Mouse (Mus musculus) hindbrain, embryonic 10.5 days (tissue): ENCODE measurements at regions not wholly inside any gene's neighbourhood (a gene's known extent, or its start where the extent isn't known, plus 50 kb on each side); places are given as distances from the start of the nearest gene placed in this dataset.

Experiments
- DNase-seq: peaks from one replicate; pipeline ENCODE4 v3.0.0-alpha.2; 2017; ENCODE audit warnings: low spot score
- H3K27ac ChIP-seq: fragments of 300-500 bp; sonication (generic); 2 replicates; pipeline ENCODE4 v1.5.1; 2016; ENCODE audit warnings: mild to moderate bottlenecking, moderate library complexity
- H3K27me3 ChIP-seq: fragments of 300-500 bp; sonication (generic); 2 replicates; pipeline ENCODE4 v1.6.1; 2016; ENCODE audit warnings: mild to moderate bottlenecking; ENCODE audit not compliant: poor library complexity, insufficient read depth, severe bottlenecking
- H3K36me3 ChIP-seq: fragments of 300-500 bp; sonication (generic); 2 replicates; pipeline ENCODE4 v1.6.1; 2016; ENCODE audit warnings: mild to moderate bottlenecking, moderate library complexity
- H3K4me1 ChIP-seq: fragments of 300-500 bp; sonication (generic); replicated peaks from 2 replicates; pipeline ENCODE4 v1.6.1; 2016; ENCODE audit warnings: mild to moderate bottlenecking
- H3K4me3 ChIP-seq: fragments of 300-500 bp; sonication (generic); 2 replicates; pipeline ENCODE4 v1.5.1; 2016; ENCODE audit warnings: mild to moderate bottlenecking, moderate library complexity
- H3K9me3 ChIP-seq: fragments of 300-500 bp; sonication (generic); 2 replicates; pipeline ENCODE4 v1.6.1; 2016; ENCODE audit warnings: mild to moderate bottlenecking, moderate library complexity
- WGBS: fragments of 180-500 bp; shearing (Covaris S2); methylation state at CpG from one replicate; pipeline ENCODE4 v1.1.7; 2016; 5-methylcytosine and 5-hydroxymethylcytosine counted together

DNA sequence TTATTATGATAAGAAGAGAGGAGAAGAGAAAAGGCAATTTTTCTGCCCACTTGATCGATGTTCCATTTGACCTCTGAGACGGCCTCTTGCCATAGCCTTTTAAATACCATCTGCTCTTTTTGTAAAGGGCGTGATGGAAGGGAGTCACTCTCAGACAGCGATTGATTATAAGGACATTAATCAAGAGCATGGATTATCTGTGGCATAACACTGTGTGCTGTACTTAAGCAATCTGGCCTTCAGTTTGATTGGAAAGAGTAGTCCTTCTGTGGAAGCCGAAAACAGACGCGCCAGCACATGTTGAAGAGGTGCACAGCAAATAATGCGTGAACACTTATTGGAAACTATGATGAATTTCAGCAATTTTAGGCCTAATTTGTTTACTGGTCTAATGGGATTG is 685.4 kb upstream of the Robo1 start:
- H3K36me3 ChIP-seq = no peaks in the 10 kb centered on the region
- no peak overlapping the region for H3K27ac ChIP-seq
- H3K27me3 ChIP-seq = no peaks in the 10 kb centered on the region
- H3K4me3 ChIP-seq = no peak overlapping the region
- H3K4me1 ChIP-seq = no peaks in the 10 kb centered on the region
- no peaks in the 10 kb centered on the region for H3K9me3 ChIP-seq
- DNase-seq = peak; percentile 2
- 78% methylated on average over 8 of the region's 8 CpGs for WGBS

DNA sequence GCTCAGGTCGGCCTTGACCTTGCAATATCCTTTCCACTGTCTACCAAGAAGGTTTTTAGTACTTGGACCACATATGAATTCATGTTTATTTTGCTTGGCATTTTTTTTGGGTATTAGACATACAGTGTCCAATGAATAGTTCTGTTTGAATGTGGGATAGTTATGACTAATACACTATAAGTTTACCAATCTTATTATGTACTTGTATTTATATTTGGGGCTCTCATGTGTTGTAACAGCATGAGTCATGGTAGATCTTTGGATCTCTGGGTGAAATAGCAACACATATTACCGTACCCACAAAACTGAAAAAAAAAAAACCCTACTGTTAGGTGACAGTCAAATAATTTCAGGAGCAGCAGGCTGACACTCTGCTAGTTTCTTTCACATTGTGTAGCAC is 667.7 kb upstream of the Robo1 start:
- no peak for DNase-seq
- no peaks in the 10 kb centered on the region for H3K36me3 ChIP-seq
- H3K4me3 ChIP-seq = no peak overlapping the region
- 87% methylated on average over 2 of the region's 2 CpGs for WGBS
- H3K27me3 ChIP-seq = no peaks in the 10 kb centered on the region
- no peaks in the 10 kb centered on the region for H3K9me3 ChIP-seq
- no peak overlapping the region for H3K27ac ChIP-seq
- no peaks in the 10 kb centered on the region for H3K4me1 ChIP-seq

DNA sequence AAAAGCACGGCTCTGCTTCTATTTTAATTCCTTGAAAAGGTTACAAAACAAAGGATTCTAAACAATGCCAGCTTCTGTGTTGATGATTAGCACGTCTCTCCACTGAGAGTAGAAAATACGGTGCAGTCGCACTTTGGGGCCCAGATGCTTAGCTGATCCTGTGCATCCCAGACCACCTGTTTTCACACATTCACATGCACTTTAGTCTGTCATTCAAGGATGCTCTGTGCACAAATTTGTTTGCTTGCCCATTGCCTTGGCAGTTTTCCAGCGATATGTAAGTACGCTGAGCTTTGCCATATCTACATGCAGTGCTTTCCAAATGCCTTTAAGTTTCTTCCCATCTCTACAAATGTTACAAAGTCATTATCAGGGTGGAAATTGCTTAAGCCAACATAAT is 664.9 kb upstream of the Robo1 start:
- no peaks in the 10 kb centered on the region for H3K36me3 ChIP-seq
- no peak overlapping the region for H3K4me3 ChIP-seq
- H3K9me3 ChIP-seq = no peaks in the 10 kb centered on the region
- no peaks in the 10 kb centered on the region for H3K4me1 ChIP-seq
- no peak for DNase-seq
- no peaks in the 10 kb centered on the region for H3K27me3 ChIP-seq
- WGBS = 63% methylated on average over 6 of the region's 6 CpGs
- no peak overlapping the region for H3K27ac ChIP-seq

DNA sequence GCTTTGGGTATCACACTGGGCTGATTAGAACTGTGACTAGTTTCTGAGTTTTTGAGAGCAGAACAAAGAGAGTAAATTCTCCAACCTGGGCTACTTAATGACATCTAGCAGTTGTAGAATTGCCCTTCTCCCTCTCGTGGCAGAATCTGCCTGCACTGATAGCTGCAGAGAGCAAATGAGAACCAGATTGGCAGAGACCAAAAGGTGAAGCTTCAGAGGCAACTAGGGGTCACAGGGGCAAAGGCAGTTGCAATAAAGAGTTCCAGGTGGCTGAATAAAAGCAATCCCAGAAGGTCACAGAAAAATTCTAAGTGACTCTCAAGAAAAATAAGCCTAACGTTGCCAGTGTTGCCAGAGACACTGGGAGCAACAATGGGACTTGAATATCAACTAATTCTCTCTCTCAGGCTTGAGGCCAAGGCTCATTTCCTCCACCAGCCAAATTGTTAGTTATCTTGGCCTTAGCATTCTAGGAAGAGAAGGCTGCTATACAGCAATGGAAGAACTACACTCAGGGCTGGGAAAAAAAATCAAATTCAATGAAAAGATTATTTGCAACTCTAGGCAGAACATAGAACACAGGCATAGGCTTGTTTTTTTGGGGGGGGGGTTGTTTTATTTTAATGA is 629.9 kb upstream of the Robo1 start:
- no peak overlapping the region for H3K27ac ChIP-seq
- no peaks in the 10 kb centered on the region for H3K27me3 ChIP-seq
- H3K9me3 ChIP-seq = no peaks in the 10 kb centered on the region
- peaks cover 6% of the 10 kb centered on the region; the same call in 1 of the 2 replicates for H3K4me1 ChIP-seq
- H3K36me3 ChIP-seq = no peaks in the 10 kb centered on the region
- no peak overlapping the region for H3K4me3 ChIP-seq
- peak; percentile 61 for DNase-seq
- 5% methylated on average over 2 of the region's 2 CpGs for WGBS

DNA sequence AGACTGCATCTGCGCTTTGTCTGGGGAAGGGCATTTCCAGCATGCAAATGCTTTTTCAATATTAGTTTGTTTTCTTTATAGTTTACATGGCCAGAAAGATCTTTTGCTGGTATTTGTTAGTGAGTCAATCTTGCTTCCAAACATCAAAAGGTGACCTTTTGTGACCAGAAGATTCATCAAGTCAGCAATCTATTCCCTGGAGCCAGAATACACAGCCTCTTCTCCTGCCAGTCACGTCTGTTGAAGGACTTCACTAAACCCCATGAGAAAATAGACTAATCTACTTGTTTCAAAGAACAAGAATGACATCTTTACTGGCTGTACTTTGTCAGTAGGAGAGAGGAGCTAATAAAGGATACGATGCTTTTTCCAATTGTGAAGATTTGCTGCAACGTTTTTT is 614.6 kb upstream of the Robo1 start:
- 48% methylated on average over 4 of the region's 4 CpGs for WGBS
- 0 out of 2 replicates have a peak, but pooled peaks cover 4% of the 10 kb centered on the region for H3K9me3 ChIP-seq
- no peak overlapping the region for H3K27ac ChIP-seq
- H3K4me3 ChIP-seq = no peak overlapping the region
- H3K4me1 ChIP-seq = no peaks in the 10 kb centered on the region; the same call in 1 of the 2 replicates
- no peak for DNase-seq
- H3K27me3 ChIP-seq = no peaks in the 10 kb centered on the region
- no peaks in the 10 kb centered on the region for H3K36me3 ChIP-seq

DNA sequence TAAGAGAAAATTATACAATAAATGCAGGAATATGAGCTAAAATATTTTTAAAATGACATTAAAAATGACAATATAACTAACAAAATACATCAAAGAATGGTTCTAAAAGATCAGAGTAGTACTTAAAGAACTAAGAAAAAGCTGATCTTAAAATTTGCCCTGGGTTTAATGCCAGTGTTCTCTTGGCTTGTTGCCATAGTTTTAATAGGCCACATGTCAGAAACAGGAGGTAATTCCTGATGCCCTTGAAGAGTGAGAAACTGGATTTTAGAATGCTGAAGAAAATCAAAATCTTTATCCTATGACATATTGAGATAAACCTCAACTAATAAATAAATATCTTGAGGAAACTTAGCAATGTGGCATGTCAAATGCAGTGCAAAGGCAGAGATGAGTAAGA is 602.3 kb upstream of the Robo1 start:
- Histone ChIP-seq H3K27ac (no peak overlapping the region), H3K36me3 (no peaks in the 10 kb centered on the region), H3K4me1 (no peaks in the 10 kb centered on the region), H3K9me3 (no peaks in the 10 kb centered on the region), H3K27me3 (no peaks in the 10 kb centered on the region), H3K4me3 (no peak overlapping the region)
- no peak for DNase-seq

DNA sequence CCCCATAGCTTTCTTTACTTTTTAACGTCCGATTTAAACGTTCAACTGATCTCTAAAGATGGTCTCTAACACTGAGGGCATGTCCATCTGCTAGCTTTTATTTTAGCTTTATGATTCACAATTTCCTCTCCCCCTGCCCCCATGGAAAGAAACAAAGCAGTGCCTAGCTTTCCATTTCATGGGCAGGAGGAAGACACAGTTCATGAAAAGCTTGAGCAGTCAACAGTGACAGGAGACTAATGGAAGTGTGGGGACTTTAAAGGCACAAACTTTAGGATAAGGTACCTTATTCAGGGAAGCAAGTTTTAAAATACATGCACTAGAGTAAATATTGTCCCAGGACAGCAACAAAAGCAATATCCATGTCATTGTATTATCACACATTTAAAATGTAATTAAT is 598.4 kb upstream of the Robo1 start:
- no peaks in the 10 kb centered on the region for H3K4me1 ChIP-seq
- no peaks in the 10 kb centered on the region for H3K9me3 ChIP-seq
- 65% methylated on average over 3 of the region's 3 CpGs for WGBS
- no peaks in the 10 kb centered on the region for H3K27me3 ChIP-seq
- H3K36me3 ChIP-seq = no peaks in the 10 kb centered on the region
- DNase-seq = no peak
- no peak overlapping the region for H3K4me3 ChIP-seq
- no peak overlapping the region for H3K27ac ChIP-seq

DNA sequence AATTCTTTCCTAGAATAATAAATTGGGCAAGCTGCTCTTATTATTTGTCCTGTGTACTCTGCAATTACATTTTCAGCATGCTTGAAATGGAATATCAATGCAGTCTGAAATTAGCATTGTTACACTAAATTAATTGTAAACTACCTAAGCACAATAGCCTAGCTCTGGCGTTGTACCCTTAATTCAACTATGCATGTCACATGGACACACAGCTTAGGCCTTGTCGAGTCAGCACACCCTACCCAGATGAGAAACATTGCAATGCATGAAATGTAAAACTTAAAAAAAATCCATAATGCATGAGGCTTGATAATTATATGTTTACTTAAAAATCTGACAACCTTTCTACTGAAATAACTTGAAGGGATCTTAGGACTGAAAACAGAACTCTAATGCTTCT is 596.2 kb upstream of the Robo1 start:
- H3K4me3 ChIP-seq = no peak overlapping the region
- H3K27me3 ChIP-seq = no peaks in the 10 kb centered on the region
- WGBS = 78% methylated on average over 2 of the region's 2 CpGs
- H3K36me3 ChIP-seq = no peaks in the 10 kb centered on the region
- no peak overlapping the region for H3K27ac ChIP-seq
- H3K4me1 ChIP-seq = no peaks in the 10 kb centered on the region
- no peaks in the 10 kb centered on the region for H3K9me3 ChIP-seq
- no peak for DNase-seq

DNA sequence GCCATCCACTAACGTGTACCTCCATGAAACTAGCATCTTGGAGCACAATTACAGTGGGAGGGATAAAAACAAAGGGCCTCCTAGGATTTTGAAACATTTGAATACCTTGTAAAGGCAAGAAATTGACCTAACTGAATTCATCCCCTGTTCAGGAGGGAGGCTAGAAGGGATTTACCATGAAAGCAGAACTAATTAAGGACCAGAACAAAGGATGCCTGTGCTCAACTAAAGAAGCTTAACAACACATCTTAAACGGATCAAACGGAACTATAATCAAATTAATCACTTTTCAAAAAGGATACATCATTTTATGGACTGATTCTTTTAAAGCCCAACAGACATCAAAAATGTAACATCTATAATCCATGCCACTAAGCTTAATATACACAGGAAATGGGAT is 590.9 kb upstream of the Robo1 start:
- no peaks in the 10 kb centered on the region for H3K27me3 ChIP-seq
- 50% methylated on average over 3 of the region's 3 CpGs for WGBS
- H3K4me1 ChIP-seq = 0 out of 2 replicates have a peak, but pooled peaks cover 2% of the 10 kb centered on the region
- no peaks in the 10 kb centered on the region for H3K36me3 ChIP-seq
- H3K4me3 ChIP-seq = no peak overlapping the region
- no peaks in the 10 kb centered on the region for H3K9me3 ChIP-seq
- no peak for DNase-seq
- no peak overlapping the region for H3K27ac ChIP-seq

DNA sequence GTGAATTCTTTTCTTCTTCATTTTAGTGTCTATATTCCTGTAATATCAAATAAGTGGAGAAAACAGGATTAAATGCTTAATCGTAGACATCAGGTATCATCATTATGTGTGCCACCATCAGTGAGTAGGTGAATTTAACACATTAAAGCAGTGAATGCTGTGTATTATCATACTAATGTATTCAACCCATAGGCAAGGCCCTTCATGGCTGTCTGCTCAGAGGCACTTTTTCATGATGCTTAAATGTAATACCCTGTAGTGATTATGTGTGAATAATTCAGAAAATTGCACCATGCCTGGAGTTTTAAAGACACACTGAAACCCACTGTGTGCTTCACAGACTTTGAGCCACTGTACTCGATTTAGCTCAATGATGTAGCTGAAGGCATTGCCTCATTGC is 583.2 kb upstream of the Robo1 start:
- H3K9me3 ChIP-seq = no peaks in the 10 kb centered on the region
- no peaks in the 10 kb centered on the region for H3K36me3 ChIP-seq
- H3K27ac ChIP-seq = no peak overlapping the region
- no peaks in the 10 kb centered on the region for H3K4me1 ChIP-seq
- no peak for DNase-seq
- H3K4me3 ChIP-seq = no peak overlapping the region
- whole genome bisulfite sequencing = 85% methylated on average over 2 of the region's 2 CpGs
- H3K27me3 ChIP-seq = no peaks in the 10 kb centered on the region

DNA sequence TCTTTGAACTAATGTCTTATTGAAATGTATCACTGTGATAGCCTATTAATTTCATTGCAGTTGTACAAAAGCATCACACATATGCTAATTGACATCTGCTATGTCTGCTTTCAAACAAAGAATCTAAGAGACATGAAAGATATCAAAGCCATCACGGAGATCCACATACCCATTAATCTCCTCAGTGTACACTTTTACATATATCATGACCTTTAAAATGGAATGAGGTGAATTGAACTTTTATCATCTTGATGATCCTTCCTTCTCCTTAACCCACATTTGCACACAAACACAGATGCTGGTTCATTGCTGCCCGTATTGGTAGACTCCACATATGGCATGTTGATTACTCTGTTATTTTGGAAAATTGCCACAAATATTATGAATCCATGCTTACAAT is 570.2 kb upstream of the Robo1 start:
- Histone ChIP-seq H3K9me3 (0 out of 2 replicates have a peak, but pooled peaks cover 2% of the 10 kb centered on the region), H3K27ac (no peak overlapping the region), H3K36me3 (no peaks in the 10 kb centered on the region), H3K4me3 (no peak overlapping the region), H3K27me3 (no peaks in the 10 kb centered on the region), H3K4me1 (no peaks in the 10 kb centered on the region)
- DNase-seq = no peak
- WGBS = 87% methylated on average over 2 of the region's 2 CpGs

DNA sequence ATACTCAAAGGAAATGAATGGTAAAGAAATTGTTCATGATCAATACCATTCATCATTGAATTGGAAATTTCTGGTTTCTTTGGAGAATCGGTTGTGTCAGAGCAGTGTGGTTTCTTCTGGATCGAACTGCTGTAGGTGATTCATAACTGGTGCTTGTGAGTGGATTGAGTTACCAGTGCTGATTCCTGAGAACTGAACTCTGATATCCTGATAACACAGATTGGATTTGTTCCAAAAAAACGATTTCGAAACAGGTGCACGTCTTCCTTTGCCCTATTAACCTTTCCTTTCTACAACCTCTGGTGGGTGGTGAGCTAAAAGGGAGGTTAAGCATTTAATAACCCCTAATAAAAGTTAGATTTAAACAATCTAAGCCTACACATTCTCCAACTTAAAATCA is 569.0 kb upstream of the Robo1 start:
- WGBS = 93% methylated on average over 5 of the region's 5 CpGs
- Histone ChIP-seq H3K27ac (no peak overlapping the region), H3K27me3 (no peaks in the 10 kb centered on the region), H3K4me1 (no peaks in the 10 kb centered on the region), H3K9me3 (0 out of 2 replicates have a peak, but pooled peaks cover 2% of the 10 kb centered on the region), H3K36me3 (no peaks in the 10 kb centered on the region), H3K4me3 (no peak overlapping the region)
- DNase-seq = no peak

DNA sequence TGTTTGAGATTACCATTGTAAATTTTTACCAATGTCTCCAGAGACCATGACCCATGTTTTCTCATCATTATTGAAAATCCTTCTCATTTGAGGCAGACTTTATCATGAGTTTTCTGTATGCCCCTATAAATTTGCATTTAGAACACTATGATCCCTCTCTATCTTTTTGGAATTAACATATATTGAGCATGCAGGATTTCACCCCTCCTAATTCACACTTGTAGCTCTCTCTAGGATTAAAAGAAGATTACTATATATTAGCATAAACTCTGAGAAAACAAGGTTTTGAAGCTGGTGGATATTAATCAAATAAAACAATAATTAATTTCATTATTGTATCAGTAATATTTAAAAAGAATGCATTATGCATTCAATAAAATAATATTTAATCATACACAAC is 527.2 kb upstream of the Robo1 start:
- Histone ChIP-seq H3K36me3 (no peaks in the 10 kb centered on the region), H3K9me3 (no peaks in the 10 kb centered on the region), H3K4me3 (no peak overlapping the region), H3K27me3 (no peaks in the 10 kb centered on the region), H3K27ac (no peak overlapping the region), H3K4me1 (no peaks in the 10 kb centered on the region)
- no peak for DNase-seq

DNA sequence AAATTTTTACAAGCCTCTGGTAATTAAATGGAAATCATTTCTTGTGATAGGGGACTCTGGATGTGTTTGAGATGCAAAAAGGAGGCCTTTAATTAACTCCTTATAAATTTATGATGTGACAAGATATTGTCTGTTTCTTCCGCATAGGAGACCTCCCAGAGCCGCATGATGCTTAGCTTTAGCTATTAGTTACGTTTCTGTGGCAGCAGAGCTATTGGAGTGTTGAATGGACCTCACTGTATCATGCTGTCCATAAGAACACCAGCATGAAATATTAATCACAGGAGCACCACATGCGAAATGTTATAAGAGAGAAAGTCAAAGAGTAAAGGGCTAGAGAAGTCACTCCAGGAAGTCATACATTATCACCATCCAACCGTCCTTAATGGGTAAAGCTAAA is 495.3 kb upstream of the Robo1 start:
- WGBS = 82% methylated on average over 5 of the region's 5 CpGs
- no peak for DNase-seq
- no peaks in the 10 kb centered on the region for H3K27me3 ChIP-seq

More for the DNA sequence above, 495.3 kb upstream of the Robo1 start:
- H3K27ac ChIP-seq = no peak overlapping the region
- no peaks in the 10 kb centered on the region for H3K9me3 ChIP-seq
- H3K4me3 ChIP-seq = no peak overlapping the region
- no peaks in the 10 kb centered on the region for H3K4me1 ChIP-seq
- no peaks in the 10 kb centered on the region for H3K36me3 ChIP-seq
